Mouse (Mus musculus) myocyte (in vitro differentiated cells): ENCODE data around the gene Stk32c. TPM values are rescaled to one million over a fixed set of nuclear protein-coding genes. Genes with fewer than 3 reads are reported as not detected.

Experiments used
- H3K27me3 ChIP-seq: one replicate; pipeline ENCODE4 v1.6.1; 2011; ENCODE audit not compliant: control insufficient read depth, insufficient read depth, insufficient read length
- H3K36me3 ChIP-seq: one replicate; pipeline ENCODE4 v1.6.1; 2011; ENCODE audit not compliant: control insufficient read depth, insufficient read depth
- H3K4me2 ChIP-seq: one replicate; pipeline ENCODE4 v1.6.1; 2011; ENCODE audit warnings: low read depth, control low read depth
- H3K4me3 ChIP-seq: one replicate; pipeline ENCODE4 v1.5.1; 2011; ENCODE audit warnings: mild to moderate bottlenecking, control low read depth, moderate library complexity
- H3K79me2 ChIP-seq: one replicate; pipeline ENCODE4 v1.6.1; 2011; ENCODE audit not compliant: control insufficient read depth, insufficient read depth
- H3ac ChIP-seq: one replicate; pipeline ENCODE4 v1.6.1; 2011; ENCODE audit not compliant: control insufficient read depth, insufficient read length
- CEBPB ChIP-seq: IDR thresholded peaks from 2 replicates; pipeline ENCODE4 v1.6.1; 2011; ENCODE audit warnings: mild to moderate bottlenecking, moderate library complexity; ENCODE audit not compliant: poor library complexity, insufficient read depth, severe bottlenecking
- E2F4 ChIP-seq: IDR thresholded peaks from one replicate; pipeline ENCODE4 v1.6.1; 2011; ENCODE audit warnings: mild to moderate bottlenecking, control low read depth, moderate library complexity; ENCODE audit not compliant: insufficient read depth
- MAX ChIP-seq: IDR thresholded peaks from one replicate; pipeline ENCODE4 v1.6.1; 2011; ENCODE audit warnings: low read depth, mild to moderate bottlenecking, control low read depth
- MYOD1 ChIP-seq, 3 experiments: IDR thresholded peaks; one replicate each; pipeline ENCODE4 v1.6.1; 2011; ENCODE audit warnings: control low read depth in 2 of 3, low read depth in 2 of 3, mild to moderate bottlenecking in 2 of 3, moderate library complexity in 1 of 3; ENCODE audit not compliant: insufficient read length in 2 of 3, control insufficient read depth in 1 of 3
- MYOG ChIP-seq, 3 experiments: IDR thresholded peaks; one replicate each; pipeline ENCODE4 v1.6.1; 2011; ENCODE audit warnings: control low read depth in 2 of 3, low read depth in 2 of 3, mild to moderate bottlenecking in 2 of 3; ENCODE audit not compliant: insufficient read length in 2 of 3, control insufficient read depth in 1 of 3, insufficient read depth in 1 of 3
- POLR2A ChIP-seq: IDR thresholded peaks from one replicate; pipeline ENCODE4 v1.6.1; 2011; ENCODE audit warnings: low read depth, mild to moderate bottlenecking, control low read depth, moderate library complexity; ENCODE audit not compliant: insufficient read length
- POLR2AphosphoS2 ChIP-seq: IDR thresholded peaks from one replicate; pipeline ENCODE4 v1.6.1; 2011; ENCODE audit warnings: low read depth, control low read depth; ENCODE audit not compliant: insufficient read length
- REST ChIP-seq: IDR thresholded peaks from one replicate; pipeline ENCODE4 v1.6.1; 2011; ENCODE audit warnings: mild to moderate bottlenecking, control low read depth, moderate library complexity; ENCODE audit not compliant: insufficient read depth, insufficient read length
- SRF ChIP-seq: IDR thresholded peaks from one replicate; pipeline ENCODE4 v1.6.1; 2011; ENCODE audit warnings: low read depth; ENCODE audit not compliant: control insufficient read depth, insufficient read length
- TCF12 ChIP-seq: IDR thresholded peaks from one replicate; pipeline ENCODE4 v1.6.1; 2011; ENCODE audit warnings: mild to moderate bottlenecking, control low read depth; ENCODE audit not compliant: poor library complexity, insufficient read depth, severe bottlenecking
- TCF3 ChIP-seq: IDR thresholded peaks from one replicate; pipeline ENCODE4 v1.6.1; 2011; ENCODE audit warnings: low read depth, control low read depth; ENCODE audit not compliant: insufficient read length
- USF1 ChIP-seq: IDR thresholded peaks from one replicate; pipeline ENCODE4 v1.6.1; 2011; ENCODE audit warnings: low read depth, mild to moderate bottlenecking, control low read depth, moderate library complexity
- polyA plus RNA-seq: library from polyadenylated mRNA; unstranded; fragments of >200 nt; fragmentation: generic; extraction: Trizol; gene quantifications from one replicate; pipeline ENCODE4 v1.2.1, GENCODE M21; 2012; ENCODE audit warnings: missing spikeins

Gene Stk32c
- polyA plus RNA-seq, 1 experiment, result 1.0 TPM

DNA sequence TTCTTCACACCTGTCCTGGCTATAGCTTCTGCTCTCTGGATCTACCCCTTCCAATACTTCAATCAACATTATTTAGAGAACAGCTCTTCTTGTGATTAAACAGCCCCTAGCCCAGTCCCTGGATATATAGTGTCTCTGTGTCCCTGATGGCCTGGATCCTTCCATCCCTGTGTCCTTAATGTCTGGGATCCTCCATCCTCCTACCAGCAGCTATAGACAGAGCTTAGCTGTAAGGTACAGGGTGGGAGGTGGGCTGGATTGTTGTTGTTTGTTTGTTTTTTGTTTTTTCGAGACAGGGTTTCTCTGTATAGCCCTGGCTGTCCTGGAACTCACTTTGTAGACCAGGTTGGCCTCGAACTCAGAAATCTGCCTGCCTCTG, 93.3 kb downstream of the Stk32c start:
- Histone ChIP-seq H3ac (no peak overlapping the region), H3K27me3 (peaks cover 9% of the 10 kb centered on the region), H3K79me2 (no peaks in the 10 kb centered on the region), H3K4me2 (no peak overlapping the region), H3K36me3 (no peaks in the 10 kb centered on the region), H3K4me3 (no peak overlapping the region)
- TF ChIP-seq MAX, result no peak
- no peak for TF ChIP-seq POLR2AphosphoS2
- no peak for TF ChIP-seq TCF3
- no peak for TF ChIP-seq MYOG (IDR thresholded peaks at IDR 0.05; ENCODE audit: control insufficient read depth in 1 of 3, insufficient read depth in 1 of 3, insufficient read length in 2 of 3, low read depth in 2 of 3)
- no peak for TF ChIP-seq MYOD1 (IDR thresholded peaks at IDR 0.05; ENCODE audit: control insufficient read depth in 1 of 3, insufficient read length in 2 of 3, low read depth in 2 of 3)
- no peak for TF ChIP-seq USF1
- TF ChIP-seq TCF12, result no peak

DNA sequence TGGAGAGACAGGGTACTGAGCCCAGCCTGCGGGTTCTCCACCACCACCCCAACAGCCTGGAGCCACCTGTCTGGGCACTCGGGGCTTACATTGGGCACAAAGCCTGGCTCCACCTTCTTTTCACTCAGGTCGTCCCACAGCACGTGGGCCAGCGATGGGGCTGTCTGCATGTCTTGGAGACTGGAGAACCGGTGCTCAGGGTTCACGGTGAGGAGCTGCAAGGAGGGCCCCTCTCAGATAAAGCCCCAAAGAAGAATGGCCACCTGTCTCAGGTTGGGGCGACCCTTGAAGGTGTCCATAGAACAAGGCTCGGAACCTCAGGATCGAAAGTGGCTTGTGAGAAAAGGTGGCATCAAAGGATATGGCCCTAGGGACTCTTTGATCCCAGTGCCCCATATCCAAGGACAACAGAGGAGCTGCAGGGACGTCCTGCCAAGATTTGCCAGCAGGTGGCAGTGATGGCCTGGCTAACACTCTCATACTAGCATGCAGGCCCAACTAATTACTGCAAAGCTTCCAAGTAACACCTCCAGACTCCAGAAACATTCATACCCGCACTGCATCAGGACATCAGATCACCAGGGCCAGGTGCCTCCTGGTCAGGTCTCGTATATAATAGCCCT, 93.8 kb downstream of the Stk32c start:
- Histone ChIP-seq H3K36me3 (no peaks in the 10 kb centered on the region), H3K4me2 (no peak overlapping the region), H3K4me3 (no peak overlapping the region), H3K79me2 (no peaks in the 10 kb centered on the region), H3ac (no peak overlapping the region), H3K27me3 (peaks cover 9% of the 10 kb centered on the region)
- TF ChIP-seq SRF (no peak), REST (no peak), MYOG (IDR thresholded peaks at IDR 0.05; ENCODE audit: control insufficient read depth in 1 of 3, insufficient read depth in 1 of 3, insufficient read length in 2 of 3, low read depth in 2 of 3) (no peak), E2F4 (no peak), USF1 (no peak), MAX (no peak), POLR2A (no peak), MYOD1 (IDR thresholded peaks at IDR 0.05; ENCODE audit: control insufficient read depth in 1 of 3, insufficient read length in 2 of 3, low read depth in 2 of 3) (no peak), CEBPB (no peak)

DNA sequence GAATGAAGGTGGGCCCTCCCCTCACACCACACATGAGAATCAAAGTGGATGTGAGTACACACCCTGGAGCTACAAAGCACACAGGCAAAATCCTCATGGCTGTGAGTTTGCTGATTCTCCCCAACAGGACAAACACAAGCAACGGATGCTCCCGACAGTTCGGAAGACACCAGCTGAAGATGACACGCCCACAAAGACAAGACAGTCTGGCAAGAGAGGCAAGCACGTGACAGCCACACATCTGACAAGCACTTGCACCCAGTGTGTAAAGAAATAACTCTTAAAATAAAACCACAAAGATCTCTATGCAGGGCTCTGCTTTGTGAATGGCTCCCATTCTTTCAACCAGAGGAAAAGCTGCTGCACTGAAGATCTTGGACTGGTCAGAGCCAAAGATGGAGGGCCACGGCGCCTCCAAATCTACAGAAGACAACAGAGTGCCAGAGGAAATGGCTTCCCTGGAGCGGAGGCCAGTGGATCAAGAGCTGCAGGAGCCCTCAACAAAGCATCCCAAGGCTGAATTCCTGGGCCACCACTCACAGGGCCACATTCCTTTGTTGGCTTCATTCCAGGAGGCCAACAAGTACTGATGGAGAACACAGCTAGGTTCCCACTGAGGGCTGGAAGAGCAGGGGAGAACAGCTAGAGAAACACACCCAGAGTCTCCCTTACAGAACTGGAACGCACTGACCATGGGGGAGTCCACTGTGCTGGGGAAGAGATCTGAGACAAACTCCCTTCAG, 105.0 kb downstream of the Stk32c start:
- H3K4me2 ChIP-seq, result no peak overlapping the region
- no peak for TF ChIP-seq MYOG (IDR thresholded peaks at IDR 0.05; ENCODE audit: control insufficient read depth in 1 of 3, insufficient read depth in 1 of 3, insufficient read length in 2 of 3, low read depth in 2 of 3)
- no peak for TF ChIP-seq REST
- TF ChIP-seq POLR2A, result no peak

DNA sequence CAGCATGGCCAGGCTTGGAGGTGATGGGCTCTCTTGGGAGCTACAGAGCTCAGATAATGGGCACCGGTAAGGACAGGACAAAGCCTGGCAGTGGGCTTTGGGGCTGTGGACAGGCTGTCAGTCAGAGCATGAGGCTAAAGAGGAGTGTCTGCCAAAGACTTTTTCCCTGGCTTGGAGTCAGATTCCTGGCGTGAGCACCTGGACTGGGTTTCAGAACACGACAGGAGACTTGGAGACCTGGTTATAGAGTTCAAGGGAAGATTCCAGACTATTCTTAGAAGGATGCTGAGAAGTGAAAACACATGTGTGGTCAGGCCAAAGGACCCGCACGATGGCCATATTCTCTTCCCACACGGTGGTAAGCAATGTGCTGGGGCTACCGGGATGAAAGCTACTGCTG, 107.4 kb downstream of the Stk32c start:
- Histone ChIP-seq H3K4me3 (no peak overlapping the region), H3K4me2 (no peak overlapping the region), H3K79me2 (no peaks in the 10 kb centered on the region), H3ac (no peak overlapping the region), H3K36me3 (no peaks in the 10 kb centered on the region), H3K27me3 (peaks cover 21% of the 10 kb centered on the region)
- TF ChIP-seq MYOD1 (IDR thresholded peaks at IDR 0.05; ENCODE audit: control insufficient read depth in 1 of 3, insufficient read length in 2 of 3, low read depth in 2 of 3), result no peak
- TF ChIP-seq TCF3, result no peak
- no peak for TF ChIP-seq POLR2A
- TF ChIP-seq CEBPB, result no peak
- no peak for TF ChIP-seq MYOG (IDR thresholded peaks at IDR 0.05; ENCODE audit: control insufficient read depth in 1 of 3, insufficient read depth in 1 of 3, insufficient read length in 2 of 3, low read depth in 2 of 3)
- TF ChIP-seq SRF, result no peak
- TF ChIP-seq POLR2AphosphoS2, result no peak
- no peak for TF ChIP-seq MAX
- no peak for TF ChIP-seq TCF12
- TF ChIP-seq REST, result no peak
- TF ChIP-seq E2F4, result no peak
- no peak for TF ChIP-seq USF1

More for the DNA sequence above, 105.0 kb downstream of the Stk32c start:
- Histone ChIP-seq H3K27me3 (peaks cover 16% of the 10 kb centered on the region), H3K4me3 (no peak overlapping the region), H3K36me3 (no peaks in the 10 kb centered on the region), H3ac (no peak overlapping the region), H3K79me2 (no peaks in the 10 kb centered on the region)

DNA sequence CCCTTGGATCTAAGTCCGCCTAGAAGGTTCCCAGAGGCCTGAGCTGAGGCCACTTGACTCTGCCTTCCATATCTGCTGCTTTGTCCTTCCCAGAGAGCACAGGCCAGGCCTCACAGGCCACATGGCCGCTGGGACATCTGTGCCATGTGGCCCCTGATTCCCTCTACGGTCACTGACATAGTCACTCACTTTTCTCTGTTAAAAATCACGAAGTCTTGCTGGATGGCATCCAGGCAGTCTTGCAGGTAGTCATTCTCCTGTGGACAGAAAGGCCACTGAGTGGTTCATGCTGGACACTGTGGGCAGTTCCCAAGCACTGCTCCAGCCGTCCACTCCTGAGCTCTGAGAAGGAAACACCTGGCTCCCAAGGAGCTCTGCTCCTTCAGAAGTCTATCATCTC, 108.0 kb downstream of the Stk32c start:
- no peak overlapping the region for H3K4me2 ChIP-seq
- no peak overlapping the region for H3ac ChIP-seq
- peaks cover 27% of the 10 kb centered on the region for H3K27me3 ChIP-seq
- TF ChIP-seq POLR2AphosphoS2, result no peak
- TF ChIP-seq MYOD1 (IDR thresholded peaks at IDR 0.05; ENCODE audit: control insufficient read depth in 1 of 3, insufficient read length in 2 of 3, low read depth in 2 of 3), result no peak
- TF ChIP-seq SRF, result no peak
- TF ChIP-seq TCF3, result no peak
- TF ChIP-seq CEBPB, result no peak
- no peaks in the 10 kb centered on the region for H3K36me3 ChIP-seq
- no peak overlapping the region for H3K4me3 ChIP-seq
- H3K79me2 ChIP-seq, result no peaks in the 10 kb centered on the region
